Mouse (Mus musculus) left cerebral cortex, postnatal 14 days (tissue): Measurements from ENCODE around the gene Elovl3. TPM values are rescaled to one million over a fixed set of nuclear protein-coding genes. Genes with fewer than 3 reads are reported as not detected.
"Not testable (repeated sequence)": the region's sequence is repeated elsewhere in the genome, so short reads cannot be mapped to it uniquely, and the experiment has no call there.

Experiments
- DNase-seq, 2 experiments: peaks; one replicate each; pipeline ENCODE4 v3.0.0; 2021 to 2022; ENCODE audit warnings: low spot score in 2 of 2, mixed read lengths in 1 of 2
- intact Hi-C: fragments of 180-260 bp; cut with DNase I; formaldehyde crosslinking; loops from one replicate; pipeline ENCODE4 v1.15.1; 2025
- total RNA-seq, 2 experiments: library from RNA; stranded (reverse); gene quantifications; 2 replicates each; pipeline ENCODE4 v1.2.3; 2021

The Elovl3 gene
- total RNA-seq, 2 experiments from 2014 or later = not detected

DNA sequence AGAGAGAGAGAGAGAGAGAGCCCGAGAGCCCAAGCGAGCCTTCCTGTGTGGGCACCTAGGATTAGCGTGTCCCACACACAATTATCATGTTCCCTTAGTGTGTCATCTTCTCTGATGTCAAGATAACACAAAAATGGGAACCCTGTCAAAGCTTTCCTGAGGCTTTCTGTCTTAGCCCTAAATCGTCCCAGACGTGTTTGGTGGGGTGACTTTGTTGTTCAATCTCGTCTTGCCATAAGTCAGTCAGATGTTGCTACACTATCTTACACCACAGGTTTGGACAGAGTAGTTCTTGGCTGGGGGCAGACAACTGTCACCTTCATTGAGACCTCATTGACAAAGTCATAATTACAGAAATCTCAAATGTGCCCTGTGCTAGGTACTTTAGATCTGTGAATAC, 880 bp downstream of the Elovl3 start:
- DNase-seq = no peak
- intact Hi-C loops = no loop called here

DNA sequence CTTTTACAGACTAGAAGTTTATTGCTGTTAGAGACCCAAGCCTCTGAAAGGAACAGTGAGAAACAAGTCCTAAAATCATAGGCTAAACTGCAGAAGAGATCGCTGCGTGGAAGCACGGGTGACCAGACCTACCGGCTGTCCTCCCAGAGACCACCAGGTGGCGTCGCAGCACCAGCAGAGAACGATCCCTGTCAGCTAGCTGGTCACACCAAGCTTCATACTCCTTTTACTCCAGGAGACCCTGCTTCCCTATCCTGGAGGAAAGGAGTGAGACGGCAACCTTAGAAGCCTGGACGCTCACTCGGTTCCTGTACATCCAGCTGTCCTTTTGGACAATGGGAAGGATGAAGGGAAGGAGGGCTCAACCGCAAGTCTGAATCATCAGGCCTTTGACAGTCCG, 3.6 kb downstream of the Elovl3 start:
- DNase-seq = peak; percentile 92 to 95
- intact Hi-C loops = loop anchor here (1.0 to 5.0 kb wide), 2 partner anchors 119 to 172 kb away; no protein-coding TSS in a partner anchor

DNA sequence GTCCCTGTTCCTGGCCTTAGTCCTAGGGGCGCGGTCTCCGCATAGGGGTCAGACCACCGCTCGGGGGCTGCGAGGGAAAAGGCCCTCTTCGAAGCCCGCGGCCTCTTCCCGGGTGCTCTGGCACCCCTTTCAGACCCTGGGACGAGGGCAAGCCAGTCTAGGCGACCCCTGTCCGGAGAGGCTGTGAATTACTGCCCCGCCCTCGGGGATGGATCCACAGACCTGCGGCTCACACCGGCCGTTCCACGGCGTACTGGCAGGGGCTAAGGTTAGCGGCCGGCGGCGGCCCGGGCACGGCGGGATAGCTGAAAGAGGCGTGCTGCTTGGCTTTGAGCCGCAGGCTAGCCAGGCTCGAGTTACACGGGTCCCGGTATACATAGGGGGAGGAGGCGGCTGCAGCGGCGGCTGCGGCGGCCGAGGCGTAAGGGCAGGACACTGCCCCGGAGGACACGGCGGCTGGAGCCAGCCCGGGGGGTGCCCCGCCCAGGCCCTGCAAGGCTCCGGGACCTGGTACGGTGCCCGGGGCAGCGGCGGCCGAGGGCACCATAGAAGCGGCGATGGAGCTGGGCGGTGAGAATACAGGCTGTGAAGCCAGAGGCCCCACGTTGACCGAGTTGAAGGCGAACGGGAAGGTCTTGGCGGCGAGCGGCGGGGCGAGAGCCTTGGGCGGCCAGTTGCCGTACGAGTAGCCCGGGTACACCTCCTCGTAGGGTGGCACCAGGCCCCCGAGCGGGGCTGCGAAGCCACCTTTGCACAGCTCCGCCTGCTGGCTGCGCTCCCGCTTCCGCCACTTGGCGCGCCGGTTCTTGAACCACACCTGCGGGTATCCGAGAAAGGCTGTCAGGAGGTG, 4.3 kb downstream of the Elovl3 start:
- intact Hi-C loops = loop anchor here (1.0 to 5.0 kb wide), 2 partner anchors 118 to 171 kb away; no protein-coding TSS in a partner anchor
- DNase-seq = peak in 1 of 2 experiments; percentile 19

DNA sequence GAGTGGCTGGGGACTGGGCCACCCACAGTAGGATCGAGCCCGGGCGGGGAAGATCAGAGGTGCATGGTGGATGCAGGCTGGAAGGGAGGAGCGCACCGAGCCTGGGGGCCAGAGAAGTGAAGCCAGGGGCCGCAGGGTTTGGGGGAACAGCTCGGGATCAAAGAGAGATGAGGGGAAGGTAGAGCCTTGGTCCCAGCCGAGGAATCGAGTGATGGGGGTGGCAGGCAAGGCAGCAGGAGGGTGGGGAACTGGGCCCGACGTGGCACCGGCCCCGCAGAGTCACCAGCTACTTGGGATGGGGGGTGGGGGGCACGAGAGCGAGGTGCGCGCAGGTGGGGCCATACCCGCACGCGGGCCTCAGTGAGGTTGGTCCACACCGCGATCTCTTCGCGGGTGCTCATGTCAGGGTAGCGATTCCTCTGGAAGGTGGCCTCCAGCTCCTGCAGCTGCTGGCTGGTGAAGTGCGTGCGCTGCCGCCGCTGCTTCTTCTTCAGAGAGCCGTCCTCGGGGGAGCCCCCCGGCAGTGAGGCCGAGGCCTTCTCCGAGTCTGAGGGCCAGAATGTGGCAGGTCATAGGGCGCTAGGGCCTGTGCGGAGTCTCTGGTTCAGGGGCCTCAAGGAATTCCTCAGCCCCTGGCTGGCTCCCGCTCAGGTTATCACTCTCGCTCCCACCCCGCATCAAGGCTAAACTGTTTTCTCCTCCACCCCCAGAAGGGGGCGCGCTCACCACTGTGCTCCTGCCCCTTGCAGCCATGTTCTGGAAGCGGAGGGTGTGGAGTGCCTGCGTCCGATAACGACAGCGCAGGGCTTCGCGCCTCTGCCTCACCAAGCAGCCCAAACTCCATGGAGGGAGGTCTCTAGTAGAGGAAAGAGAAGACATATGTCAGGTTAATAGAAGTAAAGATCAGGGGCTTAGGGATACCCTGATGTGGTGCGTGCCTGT, 5.2 kb downstream of the Elovl3 start:
- intact Hi-C loops = loop anchor here (5.0 kb wide), 1 partner anchor 170 kb away; no protein-coding TSS in a partner anchor
- peak in 1 of 2 experiments; percentile 40 for DNase-seq

DNA sequence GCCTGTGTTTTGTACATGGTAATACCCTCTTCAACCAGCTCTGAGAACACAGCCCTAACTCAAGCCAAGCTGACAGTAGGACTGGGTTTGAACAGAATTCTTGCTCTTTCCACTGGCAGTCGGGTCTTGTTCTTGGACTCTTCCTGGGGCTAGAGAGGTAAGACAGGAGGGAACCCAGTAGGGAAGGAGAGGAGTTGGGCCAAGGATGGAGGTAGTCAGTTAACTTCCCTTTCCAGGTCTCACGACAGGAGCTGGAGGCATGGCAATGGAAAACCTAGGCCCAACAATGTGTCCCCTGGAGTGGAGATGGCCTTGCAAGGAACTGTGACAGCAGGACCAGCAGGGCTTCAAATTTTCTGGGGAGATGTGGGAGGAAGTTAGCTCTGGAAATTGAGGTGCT, 8.6 kb downstream of the Elovl3 start:
- DNase-seq = no peak
- intact Hi-C loops = no loop called here

DNA sequence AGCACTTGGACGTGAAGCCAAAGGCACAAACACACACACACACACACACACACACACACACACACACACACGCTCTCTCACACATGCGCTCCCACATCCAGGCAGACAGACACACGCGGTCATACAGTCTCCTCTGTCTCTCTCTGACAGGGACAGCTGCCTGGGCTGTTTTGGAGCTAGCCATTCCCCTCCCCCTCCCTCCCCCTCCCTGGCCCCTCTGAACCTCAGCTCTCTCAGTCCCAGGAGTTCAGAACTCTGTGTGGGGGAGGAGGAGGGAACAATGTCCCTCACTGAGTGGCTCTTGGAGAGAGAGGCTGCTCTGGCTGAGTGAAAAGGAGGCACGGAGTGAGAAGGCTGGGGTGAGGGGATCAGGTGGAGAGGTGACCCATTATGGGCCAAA, 9.4 kb downstream of the Elovl3 start:
- intact Hi-C loops = no loop called here
- DNase-seq = no peak

DNA sequence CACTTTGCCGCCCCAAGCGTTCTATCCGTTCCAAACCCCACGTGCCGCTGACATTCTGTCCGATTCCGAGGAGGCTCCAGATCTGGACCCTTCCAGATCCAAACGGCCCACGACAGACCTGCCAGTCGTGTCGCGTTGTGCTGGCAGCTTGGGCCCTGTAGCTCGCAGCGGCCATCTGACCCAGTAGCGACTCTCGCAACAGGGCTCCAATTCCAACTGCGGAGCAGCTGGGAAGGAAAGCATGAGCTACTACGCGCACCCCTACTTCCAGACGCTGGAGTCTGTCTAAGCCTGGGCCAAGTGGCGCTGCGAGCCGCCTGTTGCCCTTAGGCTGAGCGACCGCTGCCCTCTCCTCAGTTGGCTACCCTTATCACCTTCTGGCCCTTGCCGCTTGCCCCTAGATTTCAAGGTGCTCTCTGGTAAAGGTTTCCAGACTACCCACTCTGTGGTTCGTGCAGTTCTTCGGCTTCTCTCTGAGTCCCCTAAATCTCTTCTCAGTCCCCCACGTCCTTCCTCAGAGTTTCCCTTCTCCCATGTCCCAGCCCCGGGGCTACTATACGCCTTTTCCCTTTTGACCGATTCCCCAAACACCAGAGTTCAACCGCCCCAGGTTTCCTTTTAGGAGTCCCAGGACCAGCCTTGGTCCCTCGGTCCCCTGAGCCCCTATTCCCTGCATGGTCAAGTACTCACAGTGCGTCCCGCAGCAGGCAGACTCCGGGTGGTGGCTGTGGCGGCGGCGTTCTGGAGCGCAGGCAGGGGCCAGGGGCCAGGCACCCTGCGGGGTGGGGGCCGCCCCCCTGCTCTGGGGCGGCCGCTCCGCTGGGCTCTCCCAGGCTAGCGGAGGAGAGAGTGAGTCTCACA, 16.0 kb downstream of the Elovl3 start, which contains the start of gene Pitx3:
TSS of gene Pitx3 (minus strand) at position 816 of the 861 bp plus-strand sequence.
- intact Hi-C loops = no loop called here
- DNase-seq = no peak

DNA sequence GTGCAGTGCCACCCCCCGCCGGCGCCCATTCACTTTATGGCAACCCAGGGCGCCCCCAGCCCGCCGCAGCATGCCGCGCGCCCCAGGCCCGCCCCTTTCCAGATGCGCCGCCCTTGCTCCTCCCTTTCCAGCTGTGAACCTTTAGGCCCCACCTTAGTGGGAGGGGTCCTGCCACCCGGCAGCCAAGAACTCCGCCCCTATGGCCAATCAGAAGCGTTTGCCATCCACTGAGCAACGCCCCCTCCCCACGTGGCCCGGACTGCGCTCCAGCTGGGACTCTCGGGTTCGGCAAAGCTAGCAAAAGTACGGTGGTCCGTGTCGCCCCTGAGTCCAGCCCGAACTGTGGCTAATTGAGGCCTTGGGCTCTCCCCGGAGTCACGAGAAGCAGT, 16.7 kb downstream of the Elovl3 start:
- intact Hi-C loops = no loop called here
- peak; percentile 55 to 60 for DNase-seq

DNA sequence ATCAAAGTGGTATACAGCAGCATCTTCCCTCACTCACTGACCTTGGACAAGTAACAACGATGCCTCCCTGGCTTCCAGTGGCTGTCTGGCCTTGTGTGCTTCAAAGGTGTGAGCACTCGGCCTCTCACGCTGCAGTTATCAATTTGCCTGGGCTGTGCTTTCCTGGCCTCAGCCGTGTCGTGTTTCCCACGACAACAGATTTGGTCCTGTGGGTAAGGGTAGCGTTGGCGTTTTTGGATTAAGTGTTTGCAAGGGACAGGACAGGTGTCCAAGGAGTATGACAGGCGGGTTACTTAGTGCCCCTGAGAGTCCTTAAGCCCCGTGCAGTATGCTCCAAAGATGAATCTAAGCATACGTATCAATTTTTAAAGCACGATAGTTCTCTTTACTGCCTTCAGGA, 17.4 kb downstream of the Elovl3 start:
- intact Hi-C loops = no loop called here
- DNase-seq = no peak

DNA sequence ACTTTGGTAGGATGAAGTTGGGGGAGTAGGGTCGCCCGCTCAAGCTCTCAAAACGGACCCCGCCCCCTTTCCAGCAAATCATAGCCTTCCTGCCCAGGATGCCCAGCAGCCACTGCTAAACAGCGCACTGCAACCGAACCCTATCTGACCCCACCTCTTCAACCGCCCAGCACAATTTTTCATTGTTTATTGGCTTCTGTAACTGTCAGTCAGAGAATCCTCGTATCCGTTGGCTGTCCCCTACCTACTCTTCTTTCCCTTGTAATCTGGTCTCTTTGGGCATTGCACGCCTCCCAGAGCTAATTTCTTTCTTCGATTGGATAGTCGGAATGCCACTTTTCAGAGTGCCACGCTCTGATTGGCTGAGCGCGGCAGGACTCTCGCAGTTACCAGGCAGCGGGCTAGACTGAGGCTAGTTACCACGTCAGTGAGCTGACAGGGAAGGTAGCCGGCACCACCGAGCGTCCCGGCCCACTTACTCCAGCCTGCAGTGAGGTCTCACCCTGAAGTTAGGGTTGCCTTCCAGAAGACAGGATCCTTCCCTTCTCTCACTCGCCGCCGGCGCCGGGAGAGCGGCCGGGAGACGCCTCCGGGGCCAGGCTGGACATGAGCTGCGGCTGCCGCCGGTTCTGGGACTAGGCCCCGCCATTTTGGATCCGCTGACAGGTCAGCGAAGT, 20.6 kb downstream of the Elovl3 start, which contains the start of gene Gbf1:
TSS of gene Gbf1 (plus strand) at position 383 of the 677 bp plus-strand sequence.
- peak; percentile 96 to 99 for DNase-seq
- intact Hi-C loops = no loop called here

DNA sequence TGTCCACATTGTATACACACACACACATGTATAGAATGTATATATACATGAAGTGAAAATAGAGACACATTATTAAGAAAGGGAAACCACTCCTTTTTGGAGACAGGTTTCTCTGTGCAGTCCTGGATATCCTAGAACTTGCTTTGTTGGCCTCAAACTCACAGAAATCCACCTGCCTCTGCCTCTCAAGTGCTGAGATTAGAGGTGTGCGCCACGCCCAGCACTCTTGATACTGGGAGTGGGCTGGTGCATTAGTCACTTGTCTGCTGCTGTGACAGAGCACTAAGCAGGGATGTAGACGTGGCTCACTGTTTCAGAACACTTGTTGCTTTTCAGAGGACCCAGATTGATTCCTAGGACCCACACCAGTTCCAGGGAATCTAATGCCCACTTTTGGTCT, 34.3 kb downstream of the Elovl3 start:
- intact Hi-C loops = no loop called here
- no peak for DNase-seq

DNA sequence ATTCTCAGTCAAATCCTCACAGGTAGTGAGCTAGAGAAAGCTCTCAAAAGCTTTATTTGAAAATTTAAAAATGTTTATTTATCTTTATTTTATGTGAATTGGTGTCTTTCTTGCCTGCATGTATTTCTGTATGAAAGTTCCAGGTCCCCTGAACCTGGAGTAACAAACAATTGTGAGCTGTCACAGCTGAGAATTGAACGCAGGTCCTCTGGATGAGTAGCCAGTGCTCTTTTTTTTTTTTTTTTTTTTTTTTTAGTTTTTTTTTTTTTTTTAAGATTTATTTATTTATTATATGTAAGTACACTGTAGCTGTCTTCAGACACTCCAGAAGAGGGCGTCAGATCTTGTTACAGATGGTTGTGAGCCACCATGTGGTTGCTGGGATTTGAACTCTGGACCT, 35.5 kb downstream of the Elovl3 start:
- intact Hi-C loops, DNase-seq: not testable (repeated sequence)

DNA sequence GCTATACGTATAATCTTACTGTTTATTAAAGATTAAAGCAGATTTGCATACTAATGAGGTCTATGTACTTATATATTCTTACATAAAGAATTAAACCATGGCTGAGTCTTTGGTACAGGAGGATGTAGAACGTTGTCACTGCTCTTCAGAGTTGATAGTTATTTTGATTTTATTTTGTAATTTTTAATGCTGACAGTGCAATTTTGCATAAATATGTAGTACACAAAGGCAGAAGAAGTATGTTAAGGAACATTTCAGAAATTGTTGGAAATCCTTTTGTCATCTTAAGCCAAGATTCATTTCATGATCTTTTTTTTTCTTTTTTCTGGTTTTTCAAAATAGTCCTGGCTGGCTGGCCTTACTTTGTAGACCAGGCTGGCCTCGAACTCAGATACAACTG, 37.7 kb downstream of the Elovl3 start:
- intact Hi-C loops = no loop called here
- no peak for DNase-seq

DNA sequence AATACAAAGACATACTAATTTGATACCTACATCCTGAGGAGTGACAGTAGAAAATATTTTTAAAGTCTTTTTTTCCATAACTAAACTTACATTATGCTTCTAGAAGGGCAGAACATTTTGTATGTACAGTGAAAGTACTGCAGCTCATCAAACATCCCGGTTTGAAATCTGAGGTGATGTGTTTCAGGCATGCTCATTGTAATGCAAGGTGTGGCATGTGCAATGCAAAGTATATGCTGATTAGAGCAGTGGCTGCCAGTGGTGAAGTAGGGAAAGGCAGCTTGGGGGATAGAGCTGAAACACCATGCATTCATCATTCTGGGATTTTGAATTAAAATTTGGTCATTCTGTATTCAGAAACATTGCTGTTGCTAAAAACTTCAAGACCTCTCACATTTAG, 38.2 kb downstream of the Elovl3 start:
- intact Hi-C loops = no loop called here
- DNase-seq = no peak

DNA sequence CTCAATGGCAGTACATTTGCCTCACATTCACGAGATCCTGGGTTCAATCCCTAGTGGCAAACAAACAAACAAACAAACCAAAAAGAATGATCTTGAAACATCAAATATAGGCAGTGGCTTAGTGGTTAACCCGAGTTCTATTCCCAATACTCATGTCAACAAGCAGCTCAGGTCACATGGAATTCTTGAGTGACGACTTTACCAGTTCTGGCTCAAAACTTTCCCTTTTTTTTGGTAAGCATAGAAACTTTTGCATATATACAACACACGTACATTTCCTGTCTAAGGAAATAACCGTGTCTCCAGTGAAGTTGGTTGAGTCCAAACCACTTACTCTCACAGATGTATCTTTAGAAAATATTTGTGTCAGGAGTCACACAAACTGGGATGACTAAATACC, 40.8 kb downstream of the Elovl3 start:
- intact Hi-C loops = no loop called here
- no peak for DNase-seq

DNA sequence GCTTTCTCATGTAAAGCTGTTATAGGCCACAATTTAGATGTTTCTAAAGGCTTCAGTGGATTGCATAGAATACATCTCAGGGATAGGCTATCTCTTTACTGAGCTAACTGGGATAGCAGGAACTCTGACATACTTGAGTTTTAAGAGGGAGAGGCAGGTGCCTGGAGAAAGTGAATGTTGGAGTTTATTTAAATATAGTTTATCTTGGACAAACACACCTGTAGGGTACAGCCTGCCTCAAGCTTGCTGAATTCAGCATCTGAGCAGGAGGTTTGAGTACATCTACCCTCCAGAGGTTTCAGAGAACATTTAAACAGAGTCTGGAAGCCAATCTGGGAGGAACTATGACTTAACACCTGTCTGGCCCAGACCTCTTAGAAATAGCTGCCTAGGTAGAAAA, 43.5 kb downstream of the Elovl3 start:
- intact Hi-C loops = no loop called here

DNA sequence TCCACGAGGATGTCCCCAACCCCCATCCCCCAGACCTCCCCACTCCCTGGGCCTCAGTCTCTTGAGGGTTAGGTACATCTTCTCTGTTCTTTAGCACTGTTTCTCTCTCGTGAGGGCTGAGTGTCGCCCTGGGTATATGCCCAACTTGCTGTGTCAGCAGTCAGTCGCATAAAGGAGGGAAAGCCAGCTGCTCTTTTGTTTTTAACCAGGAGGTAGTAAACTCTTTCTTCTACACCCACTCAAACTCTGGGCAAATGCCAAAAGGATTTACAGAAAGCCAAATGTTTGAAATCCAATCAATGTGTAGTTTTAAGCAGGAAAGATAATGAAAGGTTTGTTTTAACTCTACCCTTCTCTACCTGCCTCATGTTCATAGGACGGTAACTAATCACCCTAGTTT, 45.3 kb downstream of the Elovl3 start:
- intact Hi-C loops = no loop called here
- peak in 1 of 2 experiments; percentile 11 for DNase-seq

More for the DNA sequence above, 43.5 kb downstream of the Elovl3 start:
- no peak for DNase-seq

DNA sequence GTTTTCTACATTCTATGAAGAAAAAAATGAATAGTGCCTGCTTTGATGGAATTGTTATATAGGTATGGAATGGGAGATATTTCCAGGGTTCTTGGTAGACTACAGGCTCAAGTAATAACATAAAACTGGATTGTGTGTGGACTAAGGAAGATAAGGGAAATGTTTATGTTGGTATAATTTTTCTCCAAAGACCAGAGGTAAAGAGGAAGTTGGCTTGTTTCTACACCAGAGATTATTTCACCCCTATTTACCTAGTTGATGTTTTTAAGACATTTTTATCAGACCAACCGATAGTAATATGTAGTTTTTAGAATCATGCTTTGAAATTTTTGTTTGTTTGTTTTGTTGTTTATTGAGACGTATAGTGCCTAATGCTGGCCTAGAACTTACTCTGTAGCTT, 48.6 kb downstream of the Elovl3 start:
- no peak for DNase-seq
- intact Hi-C loops = no loop called here

DNA sequence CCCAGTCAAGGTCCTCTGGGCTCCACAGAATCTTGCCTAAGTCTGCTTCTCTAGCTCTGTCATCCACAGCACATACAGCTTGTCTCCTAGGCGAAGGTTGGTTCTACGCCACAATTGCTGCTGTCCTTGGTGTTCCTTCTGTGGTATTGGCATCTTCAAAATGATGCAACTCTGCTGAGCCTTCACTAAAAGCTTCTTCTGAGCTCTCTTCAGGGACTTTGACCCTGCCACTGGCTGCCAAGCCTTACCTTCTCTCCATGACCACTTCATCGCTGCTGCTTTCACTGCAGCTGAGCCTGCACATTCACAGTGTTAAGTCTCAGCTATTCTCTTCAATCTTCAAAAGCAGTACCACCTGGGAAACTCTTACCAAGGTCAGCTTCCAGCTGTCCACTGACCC, 50.5 kb downstream of the Elovl3 start:
- DNase-seq = no peak
- intact Hi-C loops = no loop called here
